Mouse (Mus musculus): ENCODE measurements around the gene Ptprr.

DNA sequence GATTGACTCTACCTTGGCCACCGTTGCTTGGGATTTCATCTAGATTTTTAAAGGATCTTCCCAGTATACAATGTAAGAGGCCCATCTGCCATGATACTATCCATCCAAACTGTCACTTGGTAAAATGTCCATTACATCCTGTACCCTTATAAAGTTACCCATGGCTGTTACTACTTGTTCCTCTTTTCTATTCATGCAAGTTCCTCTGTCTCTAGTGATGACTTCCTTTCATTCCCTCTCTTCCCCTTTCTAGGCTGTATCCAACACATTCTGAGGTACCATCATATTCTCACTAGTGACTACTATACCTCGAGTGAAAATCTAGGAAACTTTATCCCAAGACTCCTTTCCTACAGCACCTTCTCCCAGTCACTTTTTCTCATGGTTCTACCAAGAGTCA, 173.7 kb downstream of the Ptprr start:
- TF ChIP-seq CTCF (conservative IDR thresholded peaks at IDR 0.05; ENCODE audit: low read length) = no peak
- TF ChIP-seq NANOG (IDR thresholded peaks at IDR 0.05; ENCODE audit: borderline replicate concordance, low read length) = no peak
- TF ChIP-seq POU5F1 (IDR thresholded peaks at IDR 0.05; ENCODE audit: borderline replicate concordance, low read length) = no peak

Measured in E14TG2a.4 (cell line).